Mouse (Mus musculus): ENCODE data around the gene Larp6.

DNA sequence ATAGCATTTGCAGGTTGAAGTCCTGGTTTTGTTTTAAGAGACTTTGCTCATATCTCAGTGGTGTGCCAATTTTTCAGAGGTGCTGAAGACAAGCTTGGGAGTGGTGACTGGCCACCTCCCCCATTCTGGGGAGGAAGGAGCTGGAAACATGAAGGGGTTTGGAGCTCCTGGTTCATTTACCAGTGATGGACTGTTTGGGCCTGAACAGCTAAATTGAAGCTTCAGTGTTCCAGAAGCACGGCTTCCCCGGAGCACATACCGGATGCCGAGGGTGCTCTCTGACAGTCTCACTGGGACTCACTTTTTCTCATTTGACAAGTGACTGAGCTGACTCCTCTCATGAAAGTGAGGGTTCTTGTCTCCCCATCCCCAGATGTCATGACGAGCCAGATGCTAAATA lies 4.2 kb upstream of the Larp6 start:
- no peak for TF ChIP-seq FLI1 (IDR thresholded peaks at IDR 0.05; ENCODE audit: low read length)
- TF ChIP-seq GATA1 (IDR thresholded peaks at IDR 0.05; ENCODE audit: borderline replicate concordance, low read length) = no peak

Measured in megakaryocyte, embryonic 14.5 days (primary cell).